Mouse (Mus musculus): ENCODE results near the gene Marc2. TPM values are rescaled to one million over a fixed set of nuclear protein-coding genes. Genes with fewer than 3 reads are reported as not detected.

Marc2 gene
- polyA plus RNA-seq, 1 experiment = 99.6 TPM

DNA sequence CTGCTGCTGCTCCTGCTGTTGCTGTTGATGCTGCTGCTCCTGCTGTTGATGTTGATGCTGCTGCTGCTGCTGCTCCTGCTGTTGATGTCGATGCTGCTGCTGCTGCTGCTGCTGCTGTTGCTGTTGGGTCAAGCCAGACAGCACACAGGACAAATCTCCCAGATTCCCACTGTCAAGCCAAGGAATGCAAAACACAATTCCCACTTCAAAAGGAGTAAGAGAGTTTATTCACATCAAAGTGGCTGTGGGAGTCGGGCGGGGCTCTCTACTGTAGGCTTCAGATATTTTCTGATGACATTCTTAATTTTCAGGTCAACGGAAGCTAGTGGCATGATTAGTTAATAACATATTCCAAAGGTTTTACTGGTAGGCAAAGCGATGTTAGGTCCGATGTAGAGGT is 16.4 kb upstream of the Marc2 start:
- Histone ChIP-seq H3K4me2 (ENCODE audit: low read depth) (no peak overlapping the region), H3K79me2 (ENCODE audit: control insufficient read depth, insufficient read depth) (no peaks in the 10 kb centered on the region), H3K4me3 (no peak overlapping the region), H3ac (ENCODE audit: control insufficient read depth, insufficient read length) (no peak overlapping the region), H3K27me3 (ENCODE audit: control insufficient read depth, insufficient read depth, insufficient read length) (no peaks in the 10 kb centered on the region), H3K36me3 (ENCODE audit: control insufficient read depth, insufficient read depth) (no peaks in the 10 kb centered on the region)
- no peak for TF ChIP-seq E2F4 (IDR thresholded peaks at IDR 0.05; ENCODE audit: insufficient read depth)
- TF ChIP-seq REST (IDR thresholded peaks at IDR 0.05; ENCODE audit: insufficient read depth, insufficient read length) = no peak
- no peak for TF ChIP-seq POLR2AphosphoS2 (IDR thresholded peaks at IDR 0.05; ENCODE audit: insufficient read length, low read depth)
- no peak for TF ChIP-seq MYOG (IDR thresholded peaks at IDR 0.05; ENCODE audit: control insufficient read depth in 1 of 3, insufficient read depth in 1 of 3, insufficient read length in 2 of 3, low read depth in 2 of 3)
- no peak for TF ChIP-seq TCF3 (IDR thresholded peaks at IDR 0.05; ENCODE audit: insufficient read length, low read depth)
- TF ChIP-seq MYOD1 (IDR thresholded peaks at IDR 0.05; ENCODE audit: control insufficient read depth in 1 of 3, insufficient read length in 2 of 3, low read depth in 2 of 3) = no peak
- no peak for TF ChIP-seq MAX (IDR thresholded peaks at IDR 0.05; ENCODE audit: low read depth)
- no peak for TF ChIP-seq SRF (IDR thresholded peaks at IDR 0.05; ENCODE audit: control insufficient read depth, insufficient read length, low read depth)
- TF ChIP-seq POLR2A (IDR thresholded peaks at IDR 0.05; ENCODE audit: insufficient read length, low read depth) = no peak
- TF ChIP-seq TCF12 (IDR thresholded peaks at IDR 0.05; ENCODE audit: insufficient read depth, poor library complexity, severe bottlenecking) = no peak
- TF ChIP-seq CEBPB (IDR thresholded peaks at IDR 0.05; ENCODE audit: insufficient read depth, poor library complexity, severe bottlenecking) = no peak

- no peak overlapping the region for H3K4me3 ChIP-seq
- H3K4me2 ChIP-seq (ENCODE audit: low read depth) = no peak overlapping the region
- no peaks in the 10 kb centered on the region for H3K36me3 ChIP-seq (ENCODE audit: control insufficient read depth, insufficient read depth)
- no peaks in the 10 kb centered on the region for H3K79me2 ChIP-seq (ENCODE audit: control insufficient read depth, insufficient read depth)
- TF ChIP-seq MAX (IDR thresholded peaks at IDR 0.05; ENCODE audit: low read depth) = no peak
- TF ChIP-seq USF1 (IDR thresholded peaks at IDR 0.05; ENCODE audit: low read depth) = no peak
- TF ChIP-seq TCF12 (IDR thresholded peaks at IDR 0.05; ENCODE audit: insufficient read depth, poor library complexity, severe bottlenecking) = no peak
- no peaks in the 10 kb centered on the region for H3K27me3 ChIP-seq (ENCODE audit: control insufficient read depth, insufficient read depth, insufficient read length)
- H3ac ChIP-seq (ENCODE audit: control insufficient read depth, insufficient read length) = no peak overlapping the region
These were observed 15.3 kb upstream of the Marc2 start for GRCm38 (mm10) chr1:184861551-184861950.

GRCm38 (mm10) chr1:184860276-184860675 is 14.0 kb upstream of the Marc2 start:
- Histone ChIP-seq H3K36me3 (ENCODE audit: control insufficient read depth, insufficient read depth) (no peaks in the 10 kb centered on the region), H3K27me3 (ENCODE audit: control insufficient read depth, insufficient read depth, insufficient read length) (no peaks in the 10 kb centered on the region), H3K79me2 (ENCODE audit: control insufficient read depth, insufficient read depth) (no peaks in the 10 kb centered on the region), H3K4me3 (no peak overlapping the region), H3ac (ENCODE audit: control insufficient read depth, insufficient read length) (no peak overlapping the region), H3K4me2 (ENCODE audit: low read depth) (no peak overlapping the region)
- no peak for TF ChIP-seq E2F4 (IDR thresholded peaks at IDR 0.05; ENCODE audit: insufficient read depth)
- TF ChIP-seq REST (IDR thresholded peaks at IDR 0.05; ENCODE audit: insufficient read depth, insufficient read length) = no peak
- TF ChIP-seq MYOG (IDR thresholded peaks at IDR 0.05; ENCODE audit: control insufficient read depth in 1 of 3, insufficient read depth in 1 of 3, insufficient read length in 2 of 3, low read depth in 2 of 3) = no peak
- TF ChIP-seq CEBPB (IDR thresholded peaks at IDR 0.05; ENCODE audit: insufficient read depth, poor library complexity, severe bottlenecking) = no peak
- no peak for TF ChIP-seq TCF12 (IDR thresholded peaks at IDR 0.05; ENCODE audit: insufficient read depth, poor library complexity, severe bottlenecking)
- no peak for TF ChIP-seq TCF3 (IDR thresholded peaks at IDR 0.05; ENCODE audit: insufficient read length, low read depth)

- TF ChIP-seq TCF12 (IDR thresholded peaks at IDR 0.05; ENCODE audit: insufficient read depth, poor library complexity, severe bottlenecking) = no peak
- no peak for TF ChIP-seq MYOD1 (IDR thresholded peaks at IDR 0.05; ENCODE audit: control insufficient read depth in 1 of 3, insufficient read length in 2 of 3, low read depth in 2 of 3)
- TF ChIP-seq TCF3 (IDR thresholded peaks at IDR 0.05; ENCODE audit: insufficient read length, low read depth) = no peak
- TF ChIP-seq REST (IDR thresholded peaks at IDR 0.05; ENCODE audit: insufficient read depth, insufficient read length) = no peak
- TF ChIP-seq MYOG (IDR thresholded peaks at IDR 0.05; ENCODE audit: control insufficient read depth in 1 of 3, insufficient read depth in 1 of 3, insufficient read length in 2 of 3, low read depth in 2 of 3) = no peak
- TF ChIP-seq POLR2A (IDR thresholded peaks at IDR 0.05; ENCODE audit: insufficient read length, low read depth) = no peak
- TF ChIP-seq POLR2AphosphoS2 (IDR thresholded peaks at IDR 0.05; ENCODE audit: insufficient read length, low read depth) = no peak
- TF ChIP-seq CEBPB (IDR thresholded peaks at IDR 0.05; ENCODE audit: insufficient read depth, poor library complexity, severe bottlenecking) = no peak
- no peak for TF ChIP-seq USF1 (IDR thresholded peaks at IDR 0.05; ENCODE audit: low read depth)
- no peak for TF ChIP-seq E2F4 (IDR thresholded peaks at IDR 0.05; ENCODE audit: insufficient read depth)
- no peak for TF ChIP-seq SRF (IDR thresholded peaks at IDR 0.05; ENCODE audit: control insufficient read depth, insufficient read length, low read depth)
- no peak for TF ChIP-seq MAX (IDR thresholded peaks at IDR 0.05; ENCODE audit: low read depth)
- H3ac ChIP-seq (ENCODE audit: control insufficient read depth, insufficient read length) = no peak overlapping the region
These were observed 12.0 kb upstream of the Marc2 start for GRCm38 (mm10) chr1:184858253-184858652.

GRCm38 (mm10) chr1:184857216-184857615 is 11.0 kb upstream of the Marc2 start:
- H3K36me3 ChIP-seq (ENCODE audit: control insufficient read depth, insufficient read depth) = no peaks in the 10 kb centered on the region
- no peaks in the 10 kb centered on the region for H3K79me2 ChIP-seq (ENCODE audit: control insufficient read depth, insufficient read depth)
- H3K27me3 ChIP-seq (ENCODE audit: control insufficient read depth, insufficient read depth, insufficient read length) = no peaks in the 10 kb centered on the region
- TF ChIP-seq POLR2A (IDR thresholded peaks at IDR 0.05; ENCODE audit: insufficient read length, low read depth) (no peak), TCF3 (IDR thresholded peaks at IDR 0.05; ENCODE audit: insufficient read length, low read depth) (no peak), MAX (IDR thresholded peaks at IDR 0.05; ENCODE audit: low read depth) (no peak), MYOD1 (IDR thresholded peaks at IDR 0.05; ENCODE audit: control insufficient read depth in 1 of 3, insufficient read length in 2 of 3, low read depth in 2 of 3) (no peak), SRF (IDR thresholded peaks at IDR 0.05; ENCODE audit: control insufficient read depth, insufficient read length, low read depth) (no peak), E2F4 (IDR thresholded peaks at IDR 0.05; ENCODE audit: insufficient read depth) (no peak), USF1 (IDR thresholded peaks at IDR 0.05; ENCODE audit: low read depth) (no peak), POLR2AphosphoS2 (IDR thresholded peaks at IDR 0.05; ENCODE audit: insufficient read length, low read depth) (no peak)
- no peak overlapping the region for H3ac ChIP-seq (ENCODE audit: control insufficient read depth, insufficient read length)
- no peak overlapping the region for H3K4me3 ChIP-seq
- H3K4me2 ChIP-seq (ENCODE audit: low read depth) = no peak overlapping the region

More at GRCm38 (mm10) chr1:184858253-184858652, 12.0 kb upstream of the Marc2 start:
- no peak overlapping the region for H3K4me3 ChIP-seq
- no peaks in the 10 kb centered on the region for H3K27me3 ChIP-seq (ENCODE audit: control insufficient read depth, insufficient read depth, insufficient read length)
- H3K36me3 ChIP-seq (ENCODE audit: control insufficient read depth, insufficient read depth) = no peaks in the 10 kb centered on the region
- no peaks in the 10 kb centered on the region for H3K79me2 ChIP-seq (ENCODE audit: control insufficient read depth, insufficient read depth)
- no peak overlapping the region for H3K4me2 ChIP-seq (ENCODE audit: low read depth)

Data from myocyte (in vitro differentiated cells).